Mouse (Mus musculus) heart, embryonic 14.5 days (tissue): ENCODE data around the gene Syt14. TPM values are rescaled to one million over a fixed set of nuclear protein-coding genes. Genes with fewer than 3 reads are reported as not detected.

Experiments
- ATAC-seq: fragments of 200-750 bp; cut with Nextera tagmentation; 2 replicates; pipeline ENCODE4 v1.8.0; 2017; ENCODE audit warnings: low read depth, moderate TSS enrichment; ENCODE audit not compliant: insufficient number of reproducible peaks, insufficient read depth, low FRiP score
- H3K27ac ChIP-seq, 2 experiments: fragments of 200-500 bp in 1 of 2; fragments of 300-500 bp in 1 of 2; sonication (generic) in 1 of 2; replicated peaks in 1 of 2; 2 replicates each; pipeline ENCODE4 v1.5.1; 2012 to 2014; ENCODE audit warnings: low read depth in 2 of 2, low read length in 2 of 2, control low read depth in 1 of 2, mild to moderate bottlenecking in 1 of 2, mixed read lengths in 1 of 2; ENCODE audit not compliant: control insufficient read depth in 1 of 2, insufficient read depth in 1 of 2
- H3K27me3 ChIP-seq: fragments of 300-500 bp; sonication (generic); 2 replicates; pipeline ENCODE4 v1.6.1; 2014; ENCODE audit warnings: mild to moderate bottlenecking, low read length, control low read depth; ENCODE audit not compliant: control insufficient read depth, insufficient read depth
- H3K36me3 ChIP-seq: fragments of 300-500 bp; sonication (generic); 2 replicates; pipeline ENCODE4 v1.6.1; 2014; ENCODE audit warnings: mild to moderate bottlenecking, control low read depth, low read length, mixed read lengths; ENCODE audit not compliant: control insufficient read depth, insufficient read depth
- H3K4me1 ChIP-seq, 2 experiments: fragments of 200-500 bp in 1 of 2; fragments of 300-500 bp in 1 of 2; sonication (generic) in 1 of 2; 2 replicates each; pipeline ENCODE4 v1.6.1; 2012 to 2014; ENCODE audit warnings: low read length in 2 of 2, control low read depth in 1 of 2, mixed read lengths in 1 of 2; ENCODE audit not compliant: control insufficient read depth in 2 of 2, insufficient read depth in 2 of 2
- H3K4me2 ChIP-seq: fragments of 300-500 bp; sonication (generic); 2 replicates; pipeline ENCODE4 v1.6.1; 2014; ENCODE audit warnings: mild to moderate bottlenecking, low read length
- H3K4me3 ChIP-seq, 2 experiments: fragments of 200-500 bp in 1 of 2; fragments of 300-500 bp in 1 of 2; sonication (generic) in 1 of 2; 2 replicates each; pipeline ENCODE4 v1.5.1; 2012 to 2014; ENCODE audit warnings: low read length in 2 of 2, mild to moderate bottlenecking in 2 of 2, control low read depth in 1 of 2, low read depth in 1 of 2, moderate library complexity in 1 of 2; ENCODE audit not compliant: control insufficient read depth in 1 of 2, insufficient read depth in 1 of 2
- H3K9ac ChIP-seq: fragments of 300-500 bp; sonication (generic); 2 replicates; pipeline ENCODE4 v1.6.1; 2014; ENCODE audit warnings: mild to moderate bottlenecking, low read length
- H3K9me3 ChIP-seq: fragments of 300-500 bp; sonication (generic); 2 replicates; pipeline ENCODE4 v1.6.1; 2016; ENCODE audit warnings: low read length, control low read depth; ENCODE audit not compliant: control insufficient read depth
- WGBS: fragments of 180-500 bp; shearing (Covaris S2); extraction: QIAGEN DNeasy Blood & Tissue Kit; methylation state at CpG from one replicate; pipeline ENCODE4 v1.1.7; 2014; 5-methylcytosine and 5-hydroxymethylcytosine counted together
- polyA plus RNA-seq: library from polyadenylated mRNA; unstranded; fragments of >200 nt; fragmentation: Nextera tagmentation; extraction: Ambion mirVana; gene quantifications from 2 replicates; pipeline ENCODE4 v1.2.1, GENCODE M21; 2014

The Syt14 gene
- polyA plus RNA-seq, 1 experiment from 2014 or later = 1.4 TPM

DNA sequence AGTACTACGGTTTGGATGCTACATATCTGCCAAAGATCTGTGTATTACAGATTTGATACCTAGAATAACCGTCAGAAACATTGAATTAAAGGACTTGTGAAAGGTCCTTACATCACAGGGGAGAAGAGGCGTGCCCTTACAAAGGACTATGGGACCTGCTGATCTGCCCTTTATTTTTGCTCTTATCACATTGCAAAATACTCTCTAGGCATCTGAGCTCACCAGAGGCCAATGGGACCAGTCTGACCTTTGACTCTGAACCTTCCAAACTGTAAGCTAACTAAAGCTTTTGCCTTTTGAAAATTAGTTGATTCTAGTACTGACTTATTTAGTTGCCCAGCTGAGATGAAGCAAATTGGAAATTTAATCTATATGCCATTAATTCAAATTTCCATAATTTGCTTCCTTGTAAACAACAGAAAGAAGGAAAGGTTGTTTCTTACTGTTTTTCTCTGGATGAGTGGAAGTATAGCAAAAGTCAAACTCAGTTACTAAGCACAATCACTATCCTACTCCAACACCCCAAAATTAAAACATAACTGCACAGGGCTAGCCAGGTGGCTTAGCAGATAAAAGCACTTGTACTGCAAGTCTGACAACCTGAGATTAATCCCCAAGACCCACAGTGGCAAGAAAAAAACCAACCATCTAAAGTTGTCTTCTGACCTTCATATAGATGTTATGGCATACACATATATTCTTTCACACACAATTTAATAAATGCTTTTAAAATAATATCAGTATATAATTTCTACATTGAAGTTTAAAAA, 24.4 kb downstream of the Syt14 start:
- Histone ChIP-seq H3K27ac (no peak overlapping the region), H3K4me3 (no peak overlapping the region), H3K4me1 (peaks cover 0 to 6% of the 10 kb centered on the region in 2 experiments; a peak in 1 of 4 replicates), H3K27me3 (no peaks in the 10 kb centered on the region), H3K4me2 (no peak overlapping the region), H3K9ac (no peak overlapping the region), H3K36me3 (no peaks in the 10 kb centered on the region), H3K9me3 (no peaks in the 10 kb centered on the region)
- WGBS = 85% methylated on average over 3 of the region's 3 CpGs
- ATAC-seq = no peak

DNA sequence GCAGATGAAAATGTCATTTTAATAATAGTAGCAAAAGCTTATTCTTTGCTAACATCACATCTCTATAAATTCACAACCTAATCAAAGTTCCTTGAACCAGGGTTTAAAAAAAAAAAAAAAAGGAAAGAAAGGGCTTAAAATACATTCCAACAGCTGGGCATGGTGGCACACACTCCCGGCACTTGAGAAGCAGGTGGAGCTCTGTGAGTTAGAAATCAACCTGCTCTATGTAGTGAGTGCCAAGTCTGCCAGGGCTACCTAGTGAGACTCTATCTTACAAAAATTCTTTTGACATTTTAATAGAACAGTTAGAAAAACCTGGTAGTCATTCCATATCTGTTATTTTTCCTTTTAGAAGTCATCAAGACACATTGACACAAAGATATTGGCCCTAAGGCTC, 31.0 kb downstream of the Syt14 start:
- no peaks in the 10 kb centered on the region for H3K9me3 ChIP-seq
- H3K4me3 ChIP-seq = no peak overlapping the region
- H3K27me3 ChIP-seq = no peaks in the 10 kb centered on the region
- ATAC-seq = no peak
- 86% methylated on average over 1 of the region's 1 CpGs for WGBS
- no peak overlapping the region for H3K9ac ChIP-seq
- no peak overlapping the region for H3K27ac ChIP-seq
- no peaks in the 10 kb centered on the region for H3K36me3 ChIP-seq
- no peak overlapping the region for H3K4me2 ChIP-seq
- H3K4me1 ChIP-seq = no peaks in the 10 kb centered on the region

DNA sequence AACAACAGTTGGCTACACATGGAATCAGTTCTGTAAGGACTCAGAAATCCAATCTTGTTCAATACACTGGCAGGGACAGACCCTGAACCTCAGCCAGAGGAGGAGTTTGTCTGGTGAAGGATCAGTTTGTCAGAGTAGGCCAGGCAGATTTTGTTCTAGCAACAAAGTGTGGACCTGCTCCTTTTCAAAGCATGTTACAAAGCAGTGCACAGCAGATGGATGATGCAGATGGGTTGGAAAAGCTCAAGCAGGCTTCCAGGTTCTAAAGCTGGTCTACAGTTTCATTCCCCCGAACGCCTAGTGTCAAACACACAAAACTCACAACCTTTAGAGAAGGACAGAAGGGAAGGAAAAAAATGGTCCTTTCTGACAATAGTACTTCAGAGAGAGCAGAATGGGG, 31.6 kb downstream of the Syt14 start:
- Histone ChIP-seq H3K4me3 (no peak overlapping the region), H3K27me3 (no peaks in the 10 kb centered on the region), H3K36me3 (no peaks in the 10 kb centered on the region), H3K4me2 (no peak overlapping the region), H3K9me3 (no peaks in the 10 kb centered on the region), H3K4me1 (no peaks in the 10 kb centered on the region), H3K27ac (no peak overlapping the region), H3K9ac (no peak overlapping the region)
- whole genome bisulfite sequencing = 92% methylated on average over 2 of the region's 2 CpGs
- ATAC-seq = no peak

DNA sequence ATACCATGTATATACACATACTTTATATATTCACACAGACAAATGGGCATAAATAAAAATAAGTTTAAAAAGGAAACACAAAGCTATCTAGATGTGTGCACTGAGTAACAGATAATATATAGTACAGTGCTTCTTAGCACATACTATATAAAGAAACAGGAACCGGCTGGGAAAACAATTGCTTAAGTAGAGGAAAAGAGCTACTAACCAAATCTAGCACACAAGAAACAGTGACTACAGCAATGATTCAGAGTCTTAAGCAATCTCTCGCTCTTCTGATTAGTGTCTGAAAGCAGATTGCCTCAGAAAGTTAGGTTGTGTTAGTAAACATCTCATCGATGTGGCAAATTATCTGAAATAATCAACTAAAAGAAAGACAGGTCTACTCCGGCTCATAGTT, 33.3 kb downstream of the Syt14 start:
- 72% methylated on average over 4 of the region's 4 CpGs for whole genome bisulfite sequencing

DNA sequence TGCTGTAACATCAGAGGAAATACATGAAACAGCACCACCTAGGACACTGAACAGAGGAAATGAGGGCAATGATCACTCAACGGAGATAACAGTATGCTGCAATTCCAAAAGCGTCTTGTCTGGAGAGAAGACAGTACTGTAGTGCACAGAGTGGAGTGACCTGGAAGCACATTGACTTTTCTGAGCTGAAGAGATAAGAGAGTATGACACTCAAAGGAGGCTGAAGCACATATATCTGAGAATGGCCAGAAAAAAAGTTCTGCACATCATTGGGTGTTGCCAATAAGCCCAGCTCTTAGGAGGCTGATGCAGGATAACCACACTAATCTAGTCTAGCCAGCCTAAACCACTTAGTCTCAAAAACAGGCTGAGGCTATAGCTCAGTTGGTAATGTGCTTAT, 34.0 kb downstream of the Syt14 start:
- no peak for ATAC-seq

More for the DNA sequence above, 33.3 kb downstream of the Syt14 start:
- Histone ChIP-seq H3K4me1 (no peaks in the 10 kb centered on the region), H3K9me3 (no peaks in the 10 kb centered on the region), H3K9ac (no peak overlapping the region), H3K27ac (no peak overlapping the region), H3K4me2 (no peak overlapping the region), H3K27me3 (no peaks in the 10 kb centered on the region), H3K36me3 (no peaks in the 10 kb centered on the region), H3K4me3 (no peak overlapping the region)
- no peak for ATAC-seq

DNA sequence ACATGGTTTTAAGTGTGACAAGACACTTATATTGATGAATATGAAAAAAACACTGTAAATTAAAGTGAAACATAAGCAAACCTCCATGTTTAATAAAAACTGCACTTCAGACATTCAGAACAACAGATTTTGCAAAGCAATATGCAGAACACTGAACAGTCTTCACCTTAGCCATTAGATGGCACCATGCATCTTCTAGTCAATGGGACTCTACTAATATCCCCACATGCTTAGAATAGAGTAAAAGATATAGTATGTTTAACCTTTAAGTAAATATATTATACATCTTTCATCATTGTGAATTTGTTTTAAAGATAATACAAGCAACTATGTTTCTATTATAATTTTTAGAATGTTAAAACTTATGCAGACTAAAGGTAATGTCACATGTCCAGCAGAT, 34.7 kb downstream of the Syt14 start:
- Histone ChIP-seq H3K4me2 (no peak overlapping the region), H3K27ac (no peak overlapping the region), H3K4me1 (no peaks in the 10 kb centered on the region), H3K9me3 (no peaks in the 10 kb centered on the region), H3K27me3 (no peaks in the 10 kb centered on the region), H3K36me3 (no peaks in the 10 kb centered on the region), H3K9ac (no peak overlapping the region), H3K4me3 (no peak overlapping the region)
- ATAC-seq = no peak

More for the DNA sequence above, 34.0 kb downstream of the Syt14 start:
- Histone ChIP-seq H3K4me3 (no peak overlapping the region), H3K4me2 (no peak overlapping the region), H3K27me3 (no peaks in the 10 kb centered on the region), H3K4me1 (no peaks in the 10 kb centered on the region), H3K27ac (no peak overlapping the region), H3K36me3 (no peaks in the 10 kb centered on the region), H3K9ac (no peak overlapping the region), H3K9me3 (no peaks in the 10 kb centered on the region)
- WGBS = 51% methylated on average over 2 of the region's 2 CpGs

DNA sequence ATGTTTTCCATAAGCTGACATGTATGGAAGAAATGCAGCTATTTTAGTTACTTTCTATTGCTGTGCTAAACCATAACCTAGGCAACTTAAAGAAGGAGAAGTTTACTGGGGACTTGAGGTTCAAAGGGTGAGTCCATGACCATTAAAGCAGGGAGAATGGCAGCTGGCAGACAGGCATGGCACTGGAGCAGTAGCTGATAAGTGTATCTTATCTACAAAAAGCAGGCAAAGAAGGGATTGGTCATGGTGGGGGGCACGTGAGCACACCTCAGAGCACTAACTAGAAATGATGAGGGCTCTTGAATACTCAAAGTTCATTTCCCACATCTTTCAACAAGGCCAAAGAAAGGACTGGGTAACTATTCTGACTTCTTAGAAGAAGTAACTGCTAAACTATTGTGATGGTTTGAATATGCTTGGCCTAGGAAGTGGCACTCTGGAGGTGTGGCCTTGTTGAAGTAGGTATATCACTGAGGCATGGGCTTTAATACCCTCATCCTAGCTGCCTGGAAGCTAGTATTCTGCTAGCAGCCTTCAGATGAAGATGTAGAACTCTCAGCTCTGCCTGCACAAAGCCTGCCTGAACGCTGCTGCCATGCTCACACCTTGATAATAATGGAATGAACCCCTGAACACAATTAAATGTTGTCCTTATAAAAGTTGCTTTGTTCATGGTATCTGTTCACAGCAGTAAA, 41.2 kb downstream of the Syt14 start:
- 43% methylated on average over 2 of the region's 2 CpGs for WGBS
- H3K4me3 ChIP-seq = no peak overlapping the region
- ATAC-seq = no peak

More for the DNA sequence above, 41.2 kb downstream of the Syt14 start:
- Histone ChIP-seq H3K4me2 (no peak overlapping the region), H3K4me1 (no peaks in the 10 kb centered on the region), H3K27ac (no peak overlapping the region), H3K9me3 (no peaks in the 10 kb centered on the region), H3K9ac (no peak overlapping the region), H3K36me3 (no peaks in the 10 kb centered on the region), H3K27me3 (no peaks in the 10 kb centered on the region)
